Mouse (Mus musculus): ENCODE data around the gene Olfr1323.

DNA sequence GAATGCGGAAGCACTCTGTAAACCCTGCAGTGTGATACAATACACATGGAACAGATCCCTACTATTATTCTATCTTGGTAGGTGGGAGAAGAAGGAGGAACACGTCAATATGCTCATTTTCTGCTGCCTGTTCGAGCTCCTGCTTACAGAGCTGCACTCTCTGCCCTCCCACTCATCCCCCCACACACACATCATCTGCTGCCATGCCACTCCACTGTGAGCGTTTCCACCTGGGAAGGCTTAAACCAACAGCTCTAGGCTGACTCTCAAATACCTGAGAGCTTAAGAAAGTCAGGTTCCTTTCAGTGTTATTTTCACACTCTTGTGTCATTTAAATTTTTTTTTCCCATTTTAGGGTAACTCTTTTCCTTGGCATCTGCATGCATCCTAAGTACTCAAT lies 6.9 kb downstream of the Olfr1323 start:
- TF ChIP-seq HCFC1 (IDR thresholded peaks at IDR 0.05; ENCODE audit: borderline replicate concordance, insufficient read depth, low read length): no peak
- TF ChIP-seq ZC3H11A (IDR thresholded peaks at IDR 0.05; ENCODE audit: borderline replicate concordance, low read depth, low read length): no peak
- TF ChIP-seq MAFK (IDR thresholded peaks at IDR 0.05; ENCODE audit: insufficient read depth, low read depth, low read length): no peak
- no peak for TF ChIP-seq ZNF384 (IDR thresholded peaks at IDR 0.05; ENCODE audit: low read depth, low read length)
- no peak for TF ChIP-seq CHD2 (IDR thresholded peaks at IDR 0.05; ENCODE audit: low read depth, low read length)
